Mouse (Mus musculus): ENCODE data around the gene a.
"Not testable (repeated sequence)": the region's sequence is repeated elsewhere in the genome, so short reads cannot be mapped to it uniquely, and the experiment has no call there.

- TF ChIP-seq CTCF (IDR thresholded peaks at IDR 0.05; ENCODE audit: control insufficient read depth, insufficient read depth, insufficient read length); USF1 (IDR thresholded peaks at IDR 0.05; ENCODE audit: low read depth); FOSL1 (IDR thresholded peaks at IDR 0.05; ENCODE audit: insufficient read depth, low read length, poor library complexity, severe bottlenecking); MYOD1 (IDR thresholded peaks at IDR 0.05; ENCODE audit: control insufficient read depth, insufficient read length, low read depth); CEBPB (IDR thresholded peaks at IDR 0.05; ENCODE audit: low read depth): not testable (repeated sequence)
Measured at GRCm38 (mm10) chr2:155053512-155053911, 262.3 kb downstream of the a start.
